Mouse (Mus musculus) testis, postnatal 10 days (tissue): ENCODE measurements around the gene Serpine1.

Experiments
- DNase-seq: peaks from one replicate; pipeline ENCODE4 v3.0.0; 2021; ENCODE audit warnings: low spot score

The Serpine1 gene

GRCm38 (mm10) chr5:137054873-137055272 is 17.2 kb downstream of the Serpine1 start:
- DNase-seq = no peak

- DNase-seq = no peak
Measured at GRCm38 (mm10) chr5:137054299-137054698, 17.8 kb downstream of the Serpine1 start.

- DNase-seq = no peak
Measured at GRCm38 (mm10) chr5:137051914-137052505, 20.1 kb downstream of the Serpine1 start.

- no peak for DNase-seq
Measured at GRCm38 (mm10) chr5:137051125-137051524, 20.9 kb downstream of the Serpine1 start.

- no peak for DNase-seq
Measured at GRCm38 (mm10) chr5:137046991-137047390, 25.1 kb downstream of the Serpine1 start.

GRCm38 (mm10) chr5:137046324-137046718 is 25.7 kb downstream of the Serpine1 start:
- no peak for DNase-seq

GRCm38 (mm10) chr5:137045402-137046323 is 26.4 kb downstream of the Serpine1 start, which contains the start of gene Ap1s1:
Gene Ap1s1, minus strand, starts transcription at chr5:137046135.
- peak; percentile 99 for DNase-seq

- no peak for DNase-seq
Measured at GRCm38 (mm10) chr5:137043997-137044396, 28.1 kb downstream of the Serpine1 start.

GRCm38 (mm10) chr5:137041442-137041841 is 30.6 kb downstream of the Serpine1 start:
- no peak for DNase-seq

GRCm38 (mm10) chr5:137039453-137039852 is 32.6 kb downstream of the Serpine1 start:
- DNase-seq = no peak

GRCm38 (mm10) chr5:137036211-137036610 is 35.9 kb downstream of the Serpine1 start:
- DNase-seq = no peak

GRCm38 (mm10) chr5:137032641-137033074 is 39.4 kb downstream of the Serpine1 start:
- peak; percentile 94 for DNase-seq

- DNase-seq = no peak
Measured at GRCm38 (mm10) chr5:137032033-137032421, 40.0 kb downstream of the Serpine1 start.

- peak; percentile 75 for DNase-seq
Measured at GRCm38 (mm10) chr5:137031076-137032032, 40.7 kb downstream of the Serpine1 start.

- DNase-seq = no peak
Measured at GRCm38 (mm10) chr5:137030416-137030810, 41.7 kb downstream of the Serpine1 start.

GRCm38 (mm10) chr5:137029643-137030415 is 42.2 kb downstream of the Serpine1 start:
- peak; percentile 99 for DNase-seq

GRCm38 (mm10) chr5:137029273-137029585 is 42.8 kb downstream of the Serpine1 start:
- DNase-seq = no peak

GRCm38 (mm10) chr5:137028561-137029272 is 43.4 kb downstream of the Serpine1 start:
- DNase-seq = no peak

- no peak for DNase-seq
Measured at GRCm38 (mm10) chr5:137026092-137026491, 46.0 kb downstream of the Serpine1 start, which contains the start of gene Vgf. Gene Vgf, plus strand, starts transcription at chr5:137026392.

GRCm38 (mm10) chr5:137025132-137025531 is 46.9 kb downstream of the Serpine1 start:
- peak; percentile 93 for DNase-seq

GRCm38 (mm10) chr5:137024318-137024717 is 47.8 kb downstream of the Serpine1 start:
- no peak for DNase-seq
